Mouse (Mus musculus) gastrocnemius, postnatal 4 days (tissue): ENCODE measurements around the gene Arhgef19. TPM values are rescaled to one million over a fixed set of nuclear protein-coding genes. Genes with fewer than 3 reads are reported as not detected.

Experiments used
- DNase-seq, 2 experiments: peaks; one replicate each; pipeline ENCODE4 v3.0.0; 2021 to 2022; ENCODE audit warnings: low spot score in 2 of 2, mixed read lengths in 2 of 2
- long read RNA-seq, 2 experiments: library from polyadenylated mRNA; stranded (forward); transcript quantifications; one replicate each; pipeline ENCODE4 v2.0.0; 2021
- total RNA-seq, 2 experiments: library from RNA; stranded (reverse); gene quantifications; 2 replicates each; pipeline ENCODE4 v1.2.3; 2021

The Arhgef19 gene
- total RNA-seq, result 1 to 10 TPM; 3.0 to 4.7 TPM
- long read RNA-seq, experiment 1, partial matches to known transcripts, result 0 of 7 reads
- long read RNA-seq, experiment 1, other reads (novel, unspliced or antisense), result 7 of 7 reads
- long read RNA-seq, experiment 2, partial matches to known transcripts, result 1 of 7 reads
- long read RNA-seq, experiment 2, other reads (novel, unspliced or antisense), result 6 of 7 reads

- DNase-seq, result peak; percentile 72 to 87
Observed at GRCm38 (mm10) chr4:141239388-141240125, at the start of gene Arhgef19. Arhgef19 (plus strand) TSS chr4:141239499.

GRCm38 (mm10) chr4:141191294-141191693 is 48.0 kb upstream of the Arhgef19 start:
- DNase-seq, result no peak

DNA sequence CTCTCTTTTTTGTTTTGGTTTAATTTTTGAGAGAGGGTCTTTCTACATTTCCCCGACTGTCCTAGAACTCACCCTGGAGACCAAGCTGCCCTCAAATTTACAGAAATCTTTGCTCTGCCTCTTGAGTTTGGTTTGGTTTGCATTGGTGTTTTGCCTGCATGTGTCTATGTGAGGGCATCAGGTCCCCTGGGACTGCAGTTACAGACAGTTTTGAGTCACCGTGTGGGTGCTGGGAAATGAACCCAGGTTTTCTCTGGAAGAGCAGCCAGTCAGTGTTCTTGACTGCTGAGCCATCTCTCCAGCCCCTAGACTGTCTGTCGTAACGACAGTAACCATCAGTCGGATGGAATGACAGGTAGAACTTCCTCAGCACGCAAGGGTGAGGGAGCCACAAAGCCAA is 44.7 kb upstream of the Arhgef19 start:
- DNase-seq, result no peak

DNA sequence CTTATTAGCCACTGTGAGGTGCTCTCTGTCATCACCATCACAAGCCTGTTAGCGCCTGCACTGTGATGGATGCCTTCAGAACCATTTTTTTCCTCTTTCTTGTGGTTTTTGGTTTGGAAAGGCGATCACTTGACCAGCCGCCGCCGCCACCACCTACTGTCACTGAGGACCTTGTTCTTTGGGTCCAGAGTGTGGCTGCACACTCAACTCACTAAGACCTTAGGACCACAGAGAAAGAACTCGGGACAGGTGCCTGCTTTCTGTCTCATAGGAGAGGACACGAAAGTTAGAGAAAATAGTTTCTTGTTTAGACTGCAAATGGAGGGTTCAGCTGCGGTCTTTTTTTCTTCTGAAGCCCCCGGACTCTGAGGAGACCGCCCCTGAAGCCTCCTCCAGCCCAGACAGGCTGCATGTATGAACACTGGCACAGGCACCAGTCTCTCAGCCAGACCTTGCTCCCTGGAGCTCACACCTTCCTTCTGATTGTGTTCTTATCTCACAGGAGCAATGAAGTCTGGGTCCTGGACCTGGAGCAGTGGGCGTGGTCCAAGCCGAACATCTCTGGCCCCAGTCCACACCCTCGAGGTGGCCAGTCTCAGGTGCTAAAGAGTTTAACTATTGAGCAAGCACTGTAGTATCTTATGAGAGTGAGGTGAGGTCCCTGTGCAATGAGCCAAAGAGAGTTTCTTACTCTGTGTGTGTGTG is 42.2 kb upstream of the Arhgef19 start:
- DNase-seq, result no peak

DNA sequence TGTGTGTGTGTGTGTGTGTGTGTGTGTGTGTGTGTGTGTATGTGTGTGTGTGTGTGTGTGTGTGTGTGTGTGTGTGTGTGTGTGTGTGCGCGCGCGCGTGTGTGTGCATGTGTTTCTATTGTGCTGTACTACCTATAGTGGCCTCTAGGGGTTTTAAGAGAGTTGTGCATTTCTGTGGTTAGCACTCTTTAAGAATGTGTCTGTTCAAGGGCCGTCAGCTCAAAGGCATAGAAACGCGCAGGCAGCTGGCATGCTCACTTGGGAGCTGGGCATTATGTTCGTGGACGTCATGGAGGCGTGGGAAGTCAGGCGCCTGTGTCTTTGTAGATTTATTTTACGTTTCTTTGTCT is 41.6 kb upstream of the Arhgef19 start:
- DNase-seq, result no peak

- DNase-seq, result no peak
Observed at GRCm38 (mm10) chr4:141200906-141201305, 38.4 kb upstream of the Arhgef19 start.

GRCm38 (mm10) chr4:141202192-141202591 is 37.1 kb upstream of the Arhgef19 start:
- no peak for DNase-seq

GRCm38 (mm10) chr4:141204580-141205061 is 34.7 kb upstream of the Arhgef19 start:
- peak in 1 of 2 experiments; percentile 36 for DNase-seq

- no peak for DNase-seq
Observed at GRCm38 (mm10) chr4:141207081-141207480, 32.2 kb upstream of the Arhgef19 start.

- no peak for DNase-seq
Observed at GRCm38 (mm10) chr4:141210524-141211219, 28.6 kb upstream of the Arhgef19 start.

DNA sequence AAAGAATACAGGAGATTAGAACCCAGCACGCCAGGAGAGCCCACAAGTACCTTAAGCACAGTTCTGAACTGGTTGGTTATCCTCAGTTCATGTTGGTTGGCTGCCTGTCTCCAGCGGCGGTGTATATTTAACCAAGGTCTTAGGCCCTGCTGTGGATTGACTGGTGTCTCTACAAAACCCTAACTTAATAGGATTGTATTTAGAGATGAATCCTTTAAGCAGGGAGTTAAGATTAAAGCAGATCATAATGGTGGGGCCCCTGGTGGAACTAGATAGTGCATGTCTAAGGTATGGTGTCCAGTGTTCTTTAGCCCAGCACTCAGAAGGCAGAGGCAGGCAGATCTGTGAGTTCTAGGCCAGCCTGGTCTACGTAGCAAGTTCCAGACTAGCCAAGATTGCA is 27.7 kb upstream of the Arhgef19 start:
- DNase-seq, result no peak

DNA sequence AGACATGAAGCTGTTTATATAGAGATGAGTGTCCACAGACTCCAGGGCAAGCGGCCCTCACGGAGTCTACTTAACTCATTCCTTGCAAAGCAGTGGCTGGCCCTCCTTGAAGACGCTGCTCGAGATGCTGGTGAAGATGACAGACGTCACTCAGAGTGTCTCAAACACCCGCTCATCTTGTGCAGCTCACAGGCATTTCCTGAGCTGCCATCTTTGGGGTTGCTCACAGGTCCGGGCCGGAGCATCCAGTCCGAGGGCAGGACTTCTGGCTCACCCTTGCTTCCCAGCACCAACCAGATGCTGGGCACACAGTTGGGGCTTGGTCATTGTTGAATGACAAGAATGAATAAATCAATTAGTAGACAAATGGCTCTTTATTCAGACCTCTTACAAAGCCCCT is 26.4 kb upstream of the Arhgef19 start:
- no peak for DNase-seq

DNA sequence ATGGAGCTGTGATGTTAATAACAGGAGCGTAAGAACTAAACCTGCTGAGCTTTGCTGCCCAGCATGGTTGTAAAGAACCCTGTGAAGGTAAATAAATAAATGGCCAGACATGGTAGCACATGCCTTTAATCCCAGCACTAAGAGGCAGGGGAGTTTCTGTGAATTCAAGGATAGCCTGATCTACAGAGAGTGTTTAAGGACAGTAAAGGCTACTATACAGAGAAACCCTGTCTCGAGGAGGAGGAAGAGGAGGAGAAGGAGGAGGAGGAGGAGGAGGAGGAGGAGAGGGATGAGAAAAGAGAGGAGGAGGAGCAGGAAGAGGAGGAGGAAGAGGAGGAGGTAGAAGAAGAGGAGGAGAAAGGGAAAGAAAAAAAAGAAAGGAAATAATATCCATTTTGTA is 26.0 kb upstream of the Arhgef19 start:
- DNase-seq, result no peak

- DNase-seq, result peak; percentile 92 to 94
Observed at GRCm38 (mm10) chr4:141213770-141214336, 25.4 kb upstream of the Arhgef19 start, which contains the start of gene Rsg1. Rsg1 (plus strand) TSS chr4:141213956.

DNA sequence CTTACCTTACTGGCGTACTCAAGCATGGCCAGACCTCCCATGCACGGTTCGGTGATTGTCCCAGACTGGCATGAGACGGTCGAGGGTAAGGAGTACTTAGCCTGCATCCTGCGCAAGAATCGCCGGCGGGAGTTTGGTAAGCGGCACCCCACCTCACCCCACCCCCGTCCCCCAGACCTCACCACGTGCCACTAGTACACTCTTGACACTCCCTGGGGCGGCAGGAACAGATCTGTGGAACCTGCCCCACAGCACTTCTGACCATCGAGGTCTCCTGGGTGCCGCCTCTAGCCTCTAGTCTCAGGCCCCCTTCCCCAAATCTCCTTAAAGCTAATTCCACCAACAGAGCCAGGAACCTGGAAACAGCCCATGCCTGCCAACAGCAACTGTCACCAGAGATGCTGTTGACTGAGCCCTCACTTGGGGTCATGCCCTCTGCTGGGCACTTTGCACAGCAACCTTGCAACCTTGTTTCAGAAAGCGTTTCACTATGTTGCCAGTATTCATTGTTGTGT is 24.9 kb upstream of the Arhgef19 start:
- peak in 1 of 2 experiments; percentile 21 for DNase-seq

DNA sequence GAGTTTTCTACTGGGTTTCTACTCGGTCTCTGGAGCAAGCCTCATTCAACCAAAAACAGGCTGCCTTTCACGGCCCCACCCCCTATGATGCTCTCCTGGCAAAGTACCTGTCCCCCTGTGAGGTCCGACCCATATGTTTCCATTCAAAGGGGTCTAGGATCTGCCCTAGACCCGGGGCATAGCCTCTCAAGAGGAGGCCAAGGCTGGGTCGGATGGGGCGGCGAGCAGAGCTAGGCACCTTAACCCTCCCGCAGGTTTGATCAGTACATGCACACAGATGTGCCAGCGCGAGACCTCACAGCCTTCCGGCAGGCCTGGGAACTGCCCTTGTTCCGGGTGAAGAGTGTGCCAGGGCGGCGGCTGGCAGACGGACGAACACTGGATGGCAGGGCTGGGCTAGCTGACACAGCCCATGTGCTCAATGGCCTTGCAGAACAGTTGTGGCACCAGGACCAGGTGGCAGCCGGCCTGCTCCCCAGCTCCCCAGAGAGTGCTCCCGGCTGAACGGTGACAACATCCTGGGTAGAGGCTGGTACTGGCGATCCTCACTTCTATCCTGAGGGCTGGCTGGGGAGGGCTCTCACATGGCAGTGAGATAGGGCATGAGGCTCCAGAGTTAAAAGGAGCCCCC is 19.6 kb upstream of the Arhgef19 start:
- no peak for DNase-seq

DNA sequence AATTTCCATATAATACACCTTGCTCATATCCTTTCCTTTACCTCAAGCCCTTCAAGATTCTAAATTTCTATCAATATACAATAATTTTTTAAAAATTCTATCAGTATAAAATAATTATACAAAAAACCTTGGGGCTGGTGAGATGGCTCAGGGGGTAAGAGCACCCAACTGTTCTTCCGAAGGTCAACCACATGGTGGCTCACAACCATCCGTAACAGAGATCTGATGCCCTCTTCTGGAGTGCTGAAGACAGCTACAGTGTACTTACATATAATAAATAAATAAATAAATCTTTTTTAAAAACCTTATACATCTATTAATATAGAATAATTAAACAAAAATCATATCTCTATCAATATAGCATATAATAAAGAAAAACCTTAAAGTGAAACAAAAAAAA is 17.5 kb upstream of the Arhgef19 start:
- DNase-seq, result no peak

DNA sequence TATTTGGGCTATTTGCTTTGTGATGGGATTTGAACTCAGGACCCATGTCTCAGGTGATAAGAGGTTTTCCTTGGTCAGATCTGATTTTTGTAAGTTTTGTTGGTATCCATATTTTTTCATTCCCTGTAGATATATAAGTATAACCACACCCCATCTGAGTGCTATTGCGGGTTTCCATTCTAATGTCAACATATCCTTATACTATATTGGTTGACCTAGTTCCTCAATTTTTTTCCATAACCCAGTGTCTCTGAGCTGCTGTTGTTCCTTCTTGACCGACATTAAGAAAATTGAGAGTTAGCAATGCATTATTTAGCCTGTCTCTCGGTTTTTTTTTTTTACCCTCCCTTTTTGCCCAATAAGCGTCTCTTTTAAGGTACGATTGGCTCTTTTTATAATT is 16.5 kb upstream of the Arhgef19 start:
- no peak for DNase-seq

DNA sequence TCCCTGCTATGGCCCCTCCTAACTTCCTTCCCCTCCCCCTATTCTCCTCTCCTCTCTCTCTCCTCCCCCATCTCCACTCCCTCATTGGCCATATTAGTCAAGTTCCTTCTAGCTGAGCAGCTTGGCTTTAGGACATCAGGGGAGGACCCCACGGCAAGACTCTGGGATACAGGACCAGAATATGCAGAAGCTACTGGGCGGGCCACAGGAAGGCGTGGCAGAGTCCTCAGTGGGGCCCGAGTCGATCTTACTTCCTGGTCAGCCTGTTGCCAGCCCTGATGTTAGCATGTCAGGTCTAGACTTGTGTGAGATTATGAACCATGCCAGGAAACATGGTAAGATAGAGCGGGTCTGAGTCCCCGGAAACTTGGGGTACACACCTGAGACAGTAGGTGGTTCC is 10.6 kb upstream of the Arhgef19 start:
- DNase-seq, result no peak

DNA sequence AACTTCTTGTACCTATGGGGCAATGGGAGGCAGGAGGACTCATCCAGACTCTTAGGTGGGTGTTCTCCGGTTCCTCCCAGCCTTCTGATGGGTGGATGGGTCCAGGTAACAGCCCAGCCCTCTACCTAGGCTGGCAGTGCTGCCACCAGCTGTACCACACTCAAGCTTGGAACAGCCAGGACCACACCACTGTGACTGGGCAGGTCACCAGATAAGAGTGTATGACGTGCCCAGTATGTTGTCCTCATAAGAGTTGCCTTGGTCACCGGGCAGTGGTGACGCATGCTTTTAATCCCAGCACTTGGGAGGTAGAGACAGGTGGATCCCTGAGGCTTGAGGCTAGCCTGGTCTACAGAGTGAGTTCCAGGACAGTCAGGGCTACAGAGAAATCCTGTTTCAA is 6.1 kb upstream of the Arhgef19 start:
- no peak for DNase-seq
